Mouse (Mus musculus) ES-E14 (cell line): ENCODE results near the gene Stat4.

Experiments used
- CHD2 ChIP-seq: IDR thresholded peaks from 2 replicates; pipeline ENCODE4 v1.6.1; 2014; ENCODE audit warnings: mild to moderate bottlenecking, low read depth, low read length, inconsistent platforms
- HCFC1 ChIP-seq: IDR thresholded peaks from 2 replicates; pipeline ENCODE4 v1.6.1; 2012; ENCODE audit warnings: low read length, inconsistent platforms, borderline replicate concordance; ENCODE audit not compliant: insufficient read depth
- MAFK ChIP-seq: IDR thresholded peaks from 2 replicates; pipeline ENCODE4 v1.6.1; 2014; ENCODE audit warnings: mild to moderate bottlenecking, low read depth, low read length, inconsistent platforms; ENCODE audit not compliant: insufficient read depth
- ZNF384 ChIP-seq: IDR thresholded peaks from 2 replicates; pipeline ENCODE4 v1.6.1; 2012; ENCODE audit warnings: low read depth, low read length, inconsistent platforms

DNA sequence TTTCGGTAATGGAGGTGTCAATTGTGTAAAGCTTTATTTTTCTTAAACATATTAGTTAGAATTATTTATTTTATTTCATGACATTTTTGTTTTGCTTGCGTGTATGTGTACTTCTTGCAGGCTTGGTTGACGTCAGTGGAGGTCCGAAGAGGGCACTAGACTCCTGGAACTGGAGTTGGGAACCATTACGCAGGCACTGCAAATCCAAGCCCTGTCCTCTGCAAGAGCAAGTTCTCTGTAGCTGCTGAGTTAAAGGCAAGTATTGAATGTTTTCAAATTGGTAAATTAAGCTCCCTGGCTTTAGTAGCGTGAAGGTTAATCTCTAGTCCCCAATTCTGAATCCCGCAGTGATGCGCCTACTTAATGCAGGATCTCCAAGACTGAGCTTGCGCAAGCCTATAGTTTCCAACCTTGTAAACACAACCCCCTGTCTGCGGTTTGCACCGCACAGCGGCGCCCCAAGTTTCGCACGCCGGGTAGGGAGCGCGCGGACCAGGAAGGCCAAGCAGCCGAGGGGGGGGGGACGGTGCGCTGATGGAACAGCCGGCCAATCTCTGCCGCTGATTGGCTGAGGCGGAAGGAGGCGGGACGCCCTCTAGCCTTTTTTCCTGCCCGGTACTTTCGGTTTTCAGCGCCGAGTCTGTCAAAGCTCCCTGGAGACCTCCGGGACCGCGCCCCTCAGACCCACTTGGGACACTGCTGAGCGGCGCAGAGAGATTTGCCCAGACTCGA is 132.1 kb downstream of the Stat4 start, which contains the start of gene Stat1:
- TF ChIP-seq CHD2 (no peak), ZNF384 (no peak), HCFC1 (no peak), MAFK (no peak)
